Mouse (Mus musculus): Measurements from ENCODE around the gene Gm9780. TPM values are rescaled to one million over a fixed set of nuclear protein-coding genes. Genes with fewer than 3 reads are reported as not detected.
"Not testable (repeated sequence)": the region's sequence is repeated elsewhere in the genome, so short reads cannot be mapped to it uniquely, and the experiment has no call there.

The Gm9780 gene
- polyA plus RNA-seq, 1 experiment from 2014 or later, result 4.2 TPM

GRCm38 (mm10) chr14:26047026-26047425, 4.5 kb upstream of the Gm9780 start:
- H3K4me2 ChIP-seq (ENCODE audit: low read depth, low read length); H3K9me3 ChIP-seq (replicated peaks; ENCODE audit: control insufficient read depth, low read length); H3K4me3 ChIP-seq (ENCODE audit: low read depth, low read length); H3K27ac ChIP-seq (ENCODE audit: low read length); H3K36me3 ChIP-seq (ENCODE audit: control insufficient read depth, insufficient read depth); ATAC-seq (ENCODE audit: low read depth); H3K9ac ChIP-seq (ENCODE audit: low read depth, low read length); H3K27me3 ChIP-seq (ENCODE audit: control insufficient read depth, insufficient read depth, low read depth, low read length); H3K4me1 ChIP-seq (ENCODE audit: control insufficient read depth, low read depth, low read length): not testable (repeated sequence)
- WGBS (ENCODE audit: insufficient replicate concordance), result no CpG with 5 or more reads among the region's 8 CpGs

DNA sequence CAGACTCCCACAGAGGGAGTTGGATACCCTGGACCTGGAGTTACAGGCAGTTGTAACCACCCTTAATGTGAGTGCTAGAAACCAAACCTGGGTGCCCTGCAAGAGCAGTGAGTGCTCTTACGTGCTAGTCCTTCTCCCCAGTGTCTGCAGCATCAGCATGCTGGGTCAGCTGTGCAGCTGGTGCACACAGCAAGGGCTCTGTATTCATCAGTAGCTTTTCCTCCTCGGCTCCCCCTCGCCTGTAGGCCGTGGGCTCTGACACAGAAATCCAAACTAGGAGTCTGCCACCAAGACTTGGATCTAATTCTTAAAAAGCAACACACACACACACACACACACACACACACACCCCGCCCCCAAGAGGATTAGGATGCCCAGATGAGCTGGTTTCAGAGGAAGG, 2.5 kb upstream of the Gm9780 start:
- not testable (repeated sequence) for H3K36me3 ChIP-seq (ENCODE audit: control insufficient read depth, insufficient read depth); H3K4me2 ChIP-seq (ENCODE audit: low read depth, low read length); H3K9me3 ChIP-seq (replicated peaks; ENCODE audit: control insufficient read depth, low read length); H3K4me3 ChIP-seq (ENCODE audit: low read depth, low read length); H3K27ac ChIP-seq (ENCODE audit: low read length); H3K9ac ChIP-seq (ENCODE audit: low read depth, low read length); H3K4me1 ChIP-seq (ENCODE audit: control insufficient read depth, low read depth, low read length); ATAC-seq (ENCODE audit: low read depth); H3K27me3 ChIP-seq (ENCODE audit: control insufficient read depth, insufficient read depth, low read depth, low read length)
- no CpG with 5 or more reads among the region's 5 CpGs for WGBS (ENCODE audit: insufficient replicate concordance)

DNA sequence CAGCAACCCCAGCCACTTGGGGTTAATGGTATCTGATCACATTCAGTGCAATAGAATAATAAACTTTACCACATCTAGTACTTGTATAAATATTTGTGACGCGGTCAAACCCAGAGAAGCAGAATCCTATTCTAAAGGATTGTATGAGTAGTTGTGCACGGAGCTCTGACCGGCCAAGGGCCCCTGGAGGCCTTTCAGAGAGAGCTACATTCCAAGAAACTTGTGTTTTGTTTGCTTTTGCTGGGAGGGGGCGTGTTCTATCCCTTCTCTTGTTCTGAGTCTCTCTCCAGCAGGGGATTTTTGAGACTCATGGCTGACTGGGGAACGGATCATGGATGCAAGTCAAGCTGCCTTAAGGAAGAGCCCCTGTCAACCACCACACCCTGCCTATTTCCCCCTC, 7.1 kb downstream of the Gm9780 start:
- not testable (repeated sequence) for H3K4me2 ChIP-seq (ENCODE audit: low read depth, low read length); H3K4me1 ChIP-seq (ENCODE audit: control insufficient read depth, low read depth, low read length); ATAC-seq (ENCODE audit: low read depth); H3K36me3 ChIP-seq (ENCODE audit: control insufficient read depth, insufficient read depth); H3K27me3 ChIP-seq (ENCODE audit: control insufficient read depth, insufficient read depth, low read depth, low read length); H3K4me3 ChIP-seq (ENCODE audit: low read depth, low read length); H3K27ac ChIP-seq (ENCODE audit: low read length); H3K9ac ChIP-seq (ENCODE audit: low read depth, low read length); H3K9me3 ChIP-seq (replicated peaks; ENCODE audit: control insufficient read depth, low read length)
- WGBS (ENCODE audit: insufficient replicate concordance), result no CpG with 5 or more reads among the region's 6 CpGs

- H3K27ac ChIP-seq (ENCODE audit: low read length); H3K27me3 ChIP-seq (ENCODE audit: control insufficient read depth, insufficient read depth, low read depth, low read length); H3K4me1 ChIP-seq (ENCODE audit: control insufficient read depth, low read depth, low read length); H3K9me3 ChIP-seq (replicated peaks; ENCODE audit: control insufficient read depth, low read length); H3K4me3 ChIP-seq (ENCODE audit: low read depth, low read length); H3K9ac ChIP-seq (ENCODE audit: low read depth, low read length); ATAC-seq (ENCODE audit: low read depth); H3K4me2 ChIP-seq (ENCODE audit: low read depth, low read length); H3K36me3 ChIP-seq (ENCODE audit: control insufficient read depth, insufficient read depth): not testable (repeated sequence)
- no CpG with 5 or more reads among the region's 3 CpGs for WGBS (ENCODE audit: insufficient replicate concordance)
Measured at GRCm38 (mm10) chr14:26034364-26034763, 8.1 kb downstream of the Gm9780 start.

DNA sequence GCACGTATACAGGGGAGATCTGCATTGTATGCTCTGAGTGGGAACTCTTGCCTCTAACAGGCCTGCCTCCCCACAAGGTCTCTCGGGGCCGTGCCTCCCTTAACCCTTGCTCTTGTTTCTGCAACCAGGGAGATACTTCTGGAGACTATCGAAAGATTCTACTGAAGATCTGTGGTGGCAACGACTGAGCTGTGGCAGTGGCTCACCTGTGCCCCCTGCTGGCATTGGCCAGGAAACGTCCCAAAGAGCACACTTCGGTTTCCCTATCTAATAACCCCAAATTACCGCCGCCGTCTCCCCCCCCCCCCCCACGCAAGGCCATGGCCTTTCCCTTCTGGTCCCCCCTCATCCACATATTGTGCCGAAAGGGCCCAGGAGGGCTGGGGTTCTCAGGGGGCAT, 16.9 kb downstream of the Gm9780 start:
- H3K4me1 ChIP-seq (ENCODE audit: control insufficient read depth, low read depth, low read length); H3K36me3 ChIP-seq (ENCODE audit: control insufficient read depth, insufficient read depth); H3K27ac ChIP-seq (ENCODE audit: low read length); H3K4me2 ChIP-seq (ENCODE audit: low read depth, low read length); H3K9ac ChIP-seq (ENCODE audit: low read depth, low read length); H3K27me3 ChIP-seq (ENCODE audit: control insufficient read depth, insufficient read depth, low read depth, low read length); ATAC-seq (ENCODE audit: low read depth); H3K9me3 ChIP-seq (replicated peaks; ENCODE audit: control insufficient read depth, low read length); H3K4me3 ChIP-seq (ENCODE audit: low read depth, low read length): not testable (repeated sequence)
- WGBS (ENCODE audit: insufficient replicate concordance), result no CpG with 5 or more reads among the region's 12 CpGs

- ATAC-seq (ENCODE audit: low read depth); H3K27me3 ChIP-seq (ENCODE audit: control insufficient read depth, insufficient read depth, low read depth, low read length); H3K36me3 ChIP-seq (ENCODE audit: control insufficient read depth, insufficient read depth); H3K27ac ChIP-seq (ENCODE audit: low read length); H3K4me2 ChIP-seq (ENCODE audit: low read depth, low read length); H3K9me3 ChIP-seq (replicated peaks; ENCODE audit: control insufficient read depth, low read length); H3K9ac ChIP-seq (ENCODE audit: low read depth, low read length); H3K4me1 ChIP-seq (ENCODE audit: control insufficient read depth, low read depth, low read length); H3K4me3 ChIP-seq (ENCODE audit: low read depth, low read length): not testable (repeated sequence)
- no CpG with 5 or more reads among the region's 6 CpGs for WGBS (ENCODE audit: insufficient replicate concordance)
Measured at GRCm38 (mm10) chr14:26022831-26023230, 19.7 kb downstream of the Gm9780 start.

DNA sequence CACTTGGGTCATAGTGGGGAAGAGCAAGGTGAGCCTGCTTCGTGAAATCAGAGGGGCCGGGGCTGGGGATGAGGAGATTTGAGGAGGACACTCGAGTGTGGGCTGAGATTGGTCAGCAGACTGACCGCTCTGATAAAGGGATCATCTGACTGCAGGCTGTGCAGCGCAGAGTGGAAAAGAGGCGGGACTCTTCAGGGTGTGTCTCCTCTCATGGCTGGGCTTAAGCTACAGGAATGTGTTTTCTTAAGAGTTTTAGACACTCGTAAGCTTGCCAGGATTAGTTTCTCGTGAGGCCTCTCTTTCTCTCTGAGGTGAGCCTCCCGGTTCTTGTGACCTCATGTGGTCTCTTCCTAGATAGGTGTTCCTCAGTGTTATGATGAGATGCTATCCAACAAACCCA, 21.0 kb downstream of the Gm9780 start:
- not testable (repeated sequence) for H3K36me3 ChIP-seq (ENCODE audit: control insufficient read depth, insufficient read depth); ATAC-seq (ENCODE audit: low read depth); H3K4me2 ChIP-seq (ENCODE audit: low read depth, low read length); H3K4me1 ChIP-seq (ENCODE audit: control insufficient read depth, low read depth, low read length); H3K4me3 ChIP-seq (ENCODE audit: low read depth, low read length); H3K9me3 ChIP-seq (replicated peaks; ENCODE audit: control insufficient read depth, low read length); H3K27me3 ChIP-seq (ENCODE audit: control insufficient read depth, insufficient read depth, low read depth, low read length); H3K9ac ChIP-seq (ENCODE audit: low read depth, low read length); H3K27ac ChIP-seq (ENCODE audit: low read length)
- WGBS (ENCODE audit: insufficient replicate concordance), result no CpG with 5 or more reads among the region's 9 CpGs

DNA sequence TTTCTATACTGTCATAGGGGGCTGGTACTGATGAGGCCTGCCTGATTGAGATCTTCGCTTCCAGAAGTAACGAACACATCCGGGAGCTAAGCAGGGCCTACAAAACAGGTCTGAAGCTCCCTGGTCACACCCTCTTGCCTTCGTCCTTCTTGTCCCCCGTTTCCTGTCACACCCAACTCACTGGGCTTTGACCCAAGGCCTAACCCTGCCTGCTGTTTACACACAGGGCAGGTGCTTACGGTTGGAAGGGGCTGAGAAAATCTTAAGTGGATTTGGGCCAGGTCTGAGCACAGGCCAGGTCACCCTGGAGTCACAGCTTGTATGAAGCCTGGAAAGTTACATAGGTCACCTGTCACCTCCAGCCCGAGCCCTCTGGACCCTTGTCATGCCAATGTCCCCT, 26.1 kb downstream of the Gm9780 start:
- H3K9me3 ChIP-seq (replicated peaks; ENCODE audit: control insufficient read depth, low read length); H3K4me3 ChIP-seq (ENCODE audit: low read depth, low read length); ATAC-seq (ENCODE audit: low read depth); H3K4me2 ChIP-seq (ENCODE audit: low read depth, low read length); H3K27ac ChIP-seq (ENCODE audit: low read length); H3K4me1 ChIP-seq (ENCODE audit: control insufficient read depth, low read depth, low read length); H3K27me3 ChIP-seq (ENCODE audit: control insufficient read depth, insufficient read depth, low read depth, low read length); H3K36me3 ChIP-seq (ENCODE audit: control insufficient read depth, insufficient read depth); H3K9ac ChIP-seq (ENCODE audit: low read depth, low read length): not testable (repeated sequence)
- no CpG with 5 or more reads among the region's 7 CpGs for WGBS (ENCODE audit: insufficient replicate concordance)

DNA sequence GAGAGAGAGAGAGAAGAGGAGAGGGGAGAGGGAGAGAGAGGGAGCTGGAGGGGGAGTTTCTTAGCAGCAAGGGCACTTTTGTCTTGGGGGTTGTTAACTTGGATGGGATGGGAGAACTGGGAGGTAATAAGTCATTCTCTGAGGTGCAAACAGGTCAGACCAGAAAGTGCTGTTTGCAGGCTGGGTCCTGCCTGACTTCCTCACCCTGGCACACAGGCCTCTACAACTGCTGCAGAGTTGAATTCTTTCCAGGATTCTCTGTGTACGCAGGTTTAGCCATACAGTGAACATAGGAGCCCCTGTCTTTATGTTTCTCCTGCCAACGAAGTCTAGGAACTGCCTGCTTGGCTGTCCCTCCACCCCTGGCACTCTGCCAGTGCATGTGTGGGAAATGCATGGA, 35.0 kb downstream of the Gm9780 start:
- H3K9me3 ChIP-seq (replicated peaks; ENCODE audit: control insufficient read depth, low read length); H3K9ac ChIP-seq (ENCODE audit: low read depth, low read length); H3K27me3 ChIP-seq (ENCODE audit: control insufficient read depth, insufficient read depth, low read depth, low read length); H3K36me3 ChIP-seq (ENCODE audit: control insufficient read depth, insufficient read depth); H3K4me2 ChIP-seq (ENCODE audit: low read depth, low read length); H3K4me1 ChIP-seq (ENCODE audit: control insufficient read depth, low read depth, low read length); ATAC-seq (ENCODE audit: low read depth); H3K27ac ChIP-seq (ENCODE audit: low read length); H3K4me3 ChIP-seq (ENCODE audit: low read depth, low read length): not testable (repeated sequence)
- WGBS (ENCODE audit: insufficient replicate concordance), result no CpG with 5 or more reads among the region's 2 CpGs

GRCm38 (mm10) chr14:25981880-25982279, 60.6 kb downstream of the Gm9780 start:
- not testable (repeated sequence) for H3K4me2 ChIP-seq (ENCODE audit: low read depth, low read length); H3K36me3 ChIP-seq (ENCODE audit: control insufficient read depth, insufficient read depth); H3K4me3 ChIP-seq (ENCODE audit: low read depth, low read length); H3K4me1 ChIP-seq (ENCODE audit: control insufficient read depth, low read depth, low read length); ATAC-seq (ENCODE audit: low read depth); H3K27me3 ChIP-seq (ENCODE audit: control insufficient read depth, insufficient read depth, low read depth, low read length); H3K9ac ChIP-seq (ENCODE audit: low read depth, low read length); H3K27ac ChIP-seq (ENCODE audit: low read length); H3K9me3 ChIP-seq (replicated peaks; ENCODE audit: control insufficient read depth, low read length)
- WGBS (ENCODE audit: insufficient replicate concordance), result 61% methylated on average over 5 of the region's 9 CpGs

Data from liver, embryonic 16.5 days (tissue).